Mouse (Mus musculus) olfactory bulb, adult 2 months (tissue): ENCODE data around the gene Relch. TPM values are rescaled to one million over a fixed set of nuclear protein-coding genes. Genes with fewer than 3 reads are reported as not detected.

ENCODE experiments used
- H3K27ac ChIP-seq: fragments of 200-500 bp; 2 replicates; pipeline ENCODE4 v1.5.1; 2012; ENCODE audit warnings: low read depth, low read length; ENCODE audit not compliant: insufficient read depth
- H3K4me1 ChIP-seq: fragments of 200-500 bp; 2 replicates; pipeline ENCODE4 v1.6.1; 2012; ENCODE audit warnings: low read length; ENCODE audit not compliant: control insufficient read depth, insufficient read depth
- H3K4me3 ChIP-seq: fragments of 200-500 bp; 2 replicates; pipeline ENCODE4 v1.5.1; 2012; ENCODE audit warnings: mild to moderate bottlenecking, low read depth, low read length, moderate library complexity; ENCODE audit not compliant: insufficient read depth
- CTCF ChIP-seq: fragments of 200-500 bp; IDR thresholded peaks from 2 replicates; pipeline ENCODE4 v1.5.1; 2012; ENCODE audit warnings: low read depth, mild to moderate bottlenecking, low read length, moderate library complexity; ENCODE audit not compliant: insufficient read depth
- POLR2A ChIP-seq: fragments of 200-500 bp; IDR thresholded peaks from 2 replicates; pipeline ENCODE4 v1.6.1; 2012; ENCODE audit warnings: mild to moderate bottlenecking, low read depth, low read length, moderate library complexity; ENCODE audit not compliant: insufficient read depth
- WGBS: fragments of 180-500 bp; shearing (Covaris S2); methylation state at CpG from one replicate; pipeline ENCODE4 v1.1.7; 2018; 5-methylcytosine and 5-hydroxymethylcytosine counted together
- polyA plus RNA-seq: library from polyadenylated mRNA; stranded (reverse); fragments of >200 nt; gene quantifications from 2 replicates; pipeline ENCODE4 v1.2.4, GENCODE M21; 2012; ENCODE audit warnings: low replicate concordance; ENCODE audit not compliant: missing spikeins, insufficient read depth, insufficient read length

Relch gene
- polyA plus RNA-seq, 1 experiment, result not detected

DNA sequence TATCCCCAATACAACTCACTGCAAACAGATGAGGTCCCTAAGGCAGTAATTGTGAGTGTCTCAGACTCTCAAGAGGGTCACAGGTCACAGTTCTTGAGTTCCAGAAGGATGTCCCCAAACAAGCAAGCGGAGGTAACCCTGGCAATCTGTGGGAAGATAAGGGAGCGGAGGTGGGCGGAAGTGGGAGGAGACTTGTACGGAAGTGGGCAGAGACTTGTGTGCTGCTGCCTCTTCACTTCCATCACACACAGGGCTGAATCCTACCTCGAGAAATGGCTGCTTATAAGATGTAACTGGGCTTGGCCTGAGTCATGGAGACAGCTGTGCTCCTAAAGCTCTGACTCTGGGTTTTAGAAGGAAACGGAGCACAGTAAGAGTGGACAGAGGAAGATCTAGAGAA is 139.3 kb downstream of the Relch start:
- no peak overlapping the region for H3K4me3 ChIP-seq
- H3K4me1 ChIP-seq, result no peaks in the 10 kb centered on the region
- WGBS, result 73% methylated on average over 6 of the region's 6 CpGs
- H3K27ac ChIP-seq, result no peak overlapping the region
- no peak for TF ChIP-seq CTCF
- no peak for TF ChIP-seq POLR2A

GRCm38 (mm10) chr1:105804285-105804684 is 140.6 kb downstream of the Relch start:
- H3K27ac ChIP-seq, result no peak overlapping the region
- WGBS, result 90% methylated on average over 3 of the region's 3 CpGs
- no peak for TF ChIP-seq CTCF
- TF ChIP-seq POLR2A, result no peak
- no peaks in the 10 kb centered on the region for H3K4me1 ChIP-seq
- no peak overlapping the region for H3K4me3 ChIP-seq

Other genes with a start within 250 kb of the Relch start
- gene Pign, start 184 bp upstream of the Relch start, polyA plus RNA-seq, result not detected in 2 replicates
- gene Tnfrsf11a, start 116.9 kb downstream of the Relch start, polyA plus RNA-seq, result not detected in 2 replicates